Mouse (Mus musculus) liver, postnatal 0 days (tissue): ENCODE results near the gene Trpv6.

Experiments
- CTCF ChIP-seq: sonication (generic); IDR thresholded peaks from 2 replicates; pipeline ENCODE4 v1.5.1; 2016; ENCODE audit warnings: antibody characterized with exemption, low read depth
- EP300 ChIP-seq: IDR thresholded peaks from 2 replicates; pipeline ENCODE4 v1.6.1; 2016; ENCODE audit warnings: antibody characterized with exemption, low read depth, mild to moderate bottlenecking

DNA sequence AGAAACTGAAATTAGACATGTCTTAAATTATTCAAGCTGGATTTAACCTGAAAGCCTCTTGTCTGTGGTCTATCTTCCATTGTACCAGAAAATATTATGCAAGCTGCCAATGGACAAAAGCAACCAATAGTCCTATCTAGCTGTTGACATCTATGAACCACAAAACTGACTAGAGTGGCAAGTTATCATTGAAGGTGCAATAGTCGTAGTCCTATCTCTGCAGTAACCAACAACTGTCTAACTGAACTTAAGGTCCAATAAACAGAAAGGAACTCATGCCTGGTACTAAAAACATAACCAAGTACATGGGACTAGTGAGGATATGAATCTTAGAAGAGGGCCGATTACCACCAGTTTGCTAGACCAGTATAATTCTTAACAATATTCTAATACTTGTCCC, 40.3 kb upstream of the Trpv6 start:
- TF ChIP-seq CTCF (no peak), EP300 (no peak)
